ENCODE assay signal across 15 mouse cellular contexts in the genomic region with DNA sequence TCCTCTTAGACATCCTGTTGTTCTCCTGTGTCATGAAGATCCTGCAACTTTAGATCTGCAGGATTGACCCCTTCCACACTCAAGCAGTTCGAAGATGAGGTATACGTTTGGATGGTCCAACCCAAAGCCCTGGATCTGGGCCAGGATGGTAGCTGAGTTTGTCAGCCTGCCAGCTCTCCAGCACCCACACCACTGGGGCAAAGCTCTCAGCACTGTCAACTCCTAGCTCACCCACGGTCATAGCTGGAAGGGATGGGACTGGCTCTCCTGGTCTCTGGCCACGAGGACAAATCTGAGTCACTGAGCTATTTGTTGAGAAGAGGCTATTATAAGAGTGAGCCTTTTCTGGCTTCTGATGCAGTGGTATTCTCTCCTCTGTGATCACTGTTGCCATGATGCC.
DNase-seq lines count a peak whose midpoint lies in the region; ATAC-seq lines count a peak whose summit lies in the region.
"Had no signal": no experiment of that assay in that cellular context is flagged by ENCODE, and none has a peak within 500 bp of the region (broad histone marks: within the 10 kb centered on the region; RNA-seq: fewer than 3 reads in every experiment).

No protein-coding gene starts in this region.

- no peak overlapping the region for H3K9ac ChIP-seq in kidney, embryonic 14.5 days (ENCODE audit: low read depth, low read length)
- H3K9ac ChIP-seq in midbrain, embryonic 13.5 days (replicated peaks): no peak overlapping the region
- H3K9ac ChIP-seq: hindbrain, embryonic 12.5 days; kidney, embryonic 15.5 days; midbrain, embryonic 12.5 days; neural tube, embryonic 15.5 days had no signal

- no peak for ATAC-seq in kidney, embryonic 14.5 days (ENCODE audit: low FRiP score, low TSS enrichment)
- ATAC-seq in midbrain, embryonic 13.5 days: no peak

- H3K4me2 ChIP-seq in kidney, embryonic 14.5 days (replicated peaks; ENCODE audit: low read depth, low read length): no peak overlapping the region
- H3K4me2 ChIP-seq in midbrain, embryonic 13.5 days (replicated peaks): no peak overlapping the region
- H3K4me2 ChIP-seq: hindbrain, embryonic 12.5 days; kidney, embryonic 15.5 days; midbrain, embryonic 12.5 days; neural tube, embryonic 15.5 days had no signal

- H3K27me3 ChIP-seq in kidney, embryonic 14.5 days (ENCODE audit: control insufficient read depth, insufficient read depth, low read length): no peaks in the 10 kb centered on the region
- H3K27me3 ChIP-seq in midbrain, embryonic 13.5 days: 0 out of 2 replicates have a peak, but pooled peaks cover 3% of the 10 kb centered on the region
- H3K27me3 ChIP-seq: neural tube, embryonic 15.5 days had no signal

- peak; percentile 11 for DNase-seq in cerebellum, adult 8-10 months
- no peak for DNase-seq in cerebellum, postnatal 4 days (ENCODE audit: low spot score in 2 of 2)
- DNase-seq in kidney, postnatal 14 days: peak; percentile 10
- DNase-seq in NIH3T3 (ENCODE audit: low read depth): peak; percentile 11
- peak; percentile 14 to 16 for DNase-seq in cerebellum, postnatal 36 days
- DNase-seq in natural killer cell, adult 2 months (ENCODE audit: low spot score in 2 of 2): no peak
- DNase-seq: lung, adult 2 months; thymus, postnatal 36 days had no signal

- H3K36me3 ChIP-seq in kidney, embryonic 14.5 days (ENCODE audit: control insufficient read depth, insufficient read depth, low read length): no peaks in the 10 kb centered on the region
- H3K36me3 ChIP-seq in midbrain, embryonic 13.5 days: no peaks in the 10 kb centered on the region
- H3K36me3 ChIP-seq: hindbrain, embryonic 12.5 days; kidney, embryonic 15.5 days; midbrain, embryonic 12.5 days; neural tube, embryonic 15.5 days had no signal

- H3K4me3 ChIP-seq in kidney, embryonic 14.5 days (ENCODE audit: low read length): no peak overlapping the region
- H3K4me3 ChIP-seq in midbrain, embryonic 13.5 days (replicated peaks): no peak overlapping the region
- H3K4me3 ChIP-seq: erythroblast, embryonic 14.5 days; hindbrain, embryonic 12.5 days; kidney, embryonic 15.5 days; midbrain, embryonic 12.5 days; neural tube, embryonic 15.5 days had no signal

- 72% methylated on average over 4 of the region's 4 CpGs for WGBS in kidney, embryonic 14.5 days
- 76% methylated on average over 4 of the region's 4 CpGs for WGBS in midbrain, embryonic 13.5 days

- peaks cover 4% of the 10 kb centered on the region; the same call in 1 of the 2 replicates for H3K4me1 ChIP-seq in kidney, embryonic 14.5 days (ENCODE audit: control insufficient read depth, insufficient read depth, low read length)
- peaks cover 4% of the 10 kb centered on the region for H3K4me1 ChIP-seq in midbrain, embryonic 13.5 days (replicated peaks)
- H3K4me1 ChIP-seq: midbrain, embryonic 12.5 days had no signal

- no peak overlapping the region for H3K27ac ChIP-seq in kidney, embryonic 14.5 days (ENCODE audit: low read depth, low read length)
- H3K27ac ChIP-seq in midbrain, embryonic 13.5 days: no peak overlapping the region
- H3K27ac ChIP-seq: hindbrain, embryonic 12.5 days; kidney, embryonic 15.5 days; midbrain, embryonic 12.5 days; neural tube, embryonic 15.5 days had no signal

- no peaks in the 10 kb centered on the region for H3K9me3 ChIP-seq in kidney, embryonic 14.5 days (ENCODE audit: control insufficient read depth, low read length)
- no peaks in the 10 kb centered on the region for H3K9me3 ChIP-seq in midbrain, embryonic 13.5 days
- H3K9me3 ChIP-seq: hindbrain, embryonic 12.5 days; kidney, embryonic 15.5 days; midbrain, embryonic 12.5 days; neural tube, embryonic 15.5 days had no signal

Comparison
In these comparisons a context has a peak if more than half of its experiments do, and no peak if none do; other contexts are left out.
1. DNase-seq: peak in cerebellum, adult 8-10 months (single experiment), kidney, postnatal 14 days (single experiment), NIH3T3 (single experiment) and cerebellum, postnatal 36 days (2 of 2); none in cerebellum, postnatal 4 days (0 of 2) and natural killer cell, adult 2 months (0 of 2).